Mouse (Mus musculus): ENCODE results near the gene Sorbs2. TPM values are rescaled to one million over a fixed set of nuclear protein-coding genes. Genes with fewer than 3 reads are reported as not detected.

The Sorbs2 gene
- polyA plus RNA-seq, 2 experiments = 3.7 to 6.2 TPM

DNA sequence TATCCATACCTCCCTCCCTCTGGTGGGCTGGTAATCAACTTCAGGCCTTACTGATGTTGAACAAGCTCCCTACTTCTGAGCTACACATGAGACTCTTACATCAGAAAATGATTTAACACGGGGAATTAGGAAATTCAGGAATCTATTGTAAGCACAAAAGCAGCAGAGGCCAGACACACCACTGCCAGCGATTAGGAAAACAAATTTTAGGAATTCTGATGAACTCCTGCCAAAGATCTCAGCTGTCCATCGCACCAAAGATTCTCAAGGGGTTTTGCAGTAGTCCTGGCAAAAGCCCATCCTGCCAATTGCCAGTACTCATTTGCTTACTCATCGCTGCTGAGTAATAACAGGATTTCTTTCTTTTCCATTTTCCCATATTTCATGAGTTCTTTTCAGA, 94.4 kb downstream of the Sorbs2 start:
- TF ChIP-seq CTCF (IDR thresholded peaks at IDR 0.05; ENCODE audit: low read depth) = no peak
- no peak for TF ChIP-seq EP300 (IDR thresholded peaks at IDR 0.05; ENCODE audit: low read depth)
- Histone ChIP-seq H3K27ac (no peak overlapping the region), H3K4me1 (replicated peaks; ENCODE audit: control insufficient read depth in 2 of 2, insufficient read depth in 2 of 2, low read length in 1 of 2) (no peaks in the 10 kb centered on the region), H3K9ac (replicated peaks) (no peak overlapping the region), H3K4me2 (ENCODE audit: low read depth) (no peak overlapping the region), H3K36me3 (replicated peaks; ENCODE audit: control insufficient read depth, insufficient read depth, low read depth) (no peaks in the 10 kb centered on the region), H3K9me3 (ENCODE audit: control insufficient read depth, low read length) (no peaks in the 10 kb centered on the region), H3K4me3 (ENCODE audit: insufficient read depth in 1 of 2, low read depth in 2 of 2, low read length in 2 of 2) (no peak overlapping the region), H3K27me3 (ENCODE audit: control insufficient read depth, insufficient read depth, low read length) (no peaks in the 10 kb centered on the region)
- DNase-seq (ENCODE audit: low read depth in 3 of 3, low spot score in 3 of 3) (no peak), ATAC-seq (ENCODE audit: insufficient read depth) (no peak)
- WGBS (ENCODE audit: insufficient replicate concordance) = 53% methylated on average over 4 of the region's 4 CpGs

DNA sequence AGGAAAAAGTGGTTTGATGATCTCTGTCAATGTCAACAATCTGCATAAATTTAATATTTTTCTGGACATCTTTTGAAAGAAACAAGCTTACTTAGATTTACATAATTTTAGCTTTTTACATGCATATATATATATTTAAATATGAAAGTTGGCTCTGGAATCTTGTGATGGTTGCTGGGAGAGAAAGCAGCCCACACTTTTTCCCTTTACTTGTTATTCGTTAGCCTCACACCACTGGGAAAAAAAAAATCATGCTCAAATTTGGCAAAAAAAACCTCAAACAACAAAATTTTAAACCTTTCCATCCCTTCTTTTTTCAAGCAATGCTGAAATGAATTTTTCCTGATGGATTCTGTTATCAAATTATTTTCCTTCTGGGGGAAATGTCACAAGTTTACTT, 97.8 kb downstream of the Sorbs2 start:
- no peak overlapping the region for H3K4me3 ChIP-seq (ENCODE audit: insufficient read depth in 1 of 2, low read depth in 2 of 2, low read length in 2 of 2)
- ATAC-seq (ENCODE audit: insufficient read depth) (no peak), DNase-seq (ENCODE audit: low read depth in 3 of 3, low spot score in 3 of 3) (no peak)
- peaks cover 0 to 2% of the 10 kb centered on the region in 2 experiments; a peak in 1 of 4 replicates for H3K4me1 ChIP-seq (replicated peaks; ENCODE audit: control insufficient read depth in 2 of 2, insufficient read depth in 2 of 2, low read length in 1 of 2)
- no peak overlapping the region for H3K9ac ChIP-seq (replicated peaks)
- no peak overlapping the region for H3K27ac ChIP-seq
- WGBS (ENCODE audit: insufficient replicate concordance) = 59% methylated on average over 1 of the region's 1 CpGs
- no peak for TF ChIP-seq EP300 (IDR thresholded peaks at IDR 0.05; ENCODE audit: low read depth)
- no peak for TF ChIP-seq CTCF (IDR thresholded peaks at IDR 0.05; ENCODE audit: low read depth)
- no peaks in the 10 kb centered on the region for H3K36me3 ChIP-seq (replicated peaks; ENCODE audit: control insufficient read depth, insufficient read depth, low read depth)
- H3K9me3 ChIP-seq (ENCODE audit: control insufficient read depth, low read length) = no peaks in the 10 kb centered on the region
- H3K4me2 ChIP-seq (ENCODE audit: low read depth) = no peak overlapping the region
- H3K27me3 ChIP-seq (ENCODE audit: control insufficient read depth, insufficient read depth, low read length) = no peaks in the 10 kb centered on the region

DNA sequence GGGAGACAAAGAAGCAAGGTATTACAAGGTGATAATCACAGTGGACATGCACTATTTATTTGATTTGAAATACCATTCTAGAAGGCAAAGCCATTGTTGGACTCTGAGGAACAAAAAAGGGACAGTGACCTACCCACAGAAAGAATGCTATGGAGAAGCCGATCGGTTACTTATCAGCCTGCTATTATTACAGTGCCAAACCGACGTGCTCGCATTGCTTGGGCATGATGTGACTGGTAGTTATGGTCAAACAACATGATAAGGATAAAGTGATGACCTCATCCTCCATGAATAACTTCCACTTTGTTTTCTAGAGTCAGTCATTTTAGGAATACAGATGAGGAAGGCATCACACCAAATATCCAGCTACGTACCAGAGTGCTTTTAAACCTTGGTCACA, 99.4 kb downstream of the Sorbs2 start:
- peaks cover 0 to 3% of the 10 kb centered on the region in 2 experiments; a peak in 1 of 4 replicates for H3K4me1 ChIP-seq (replicated peaks; ENCODE audit: control insufficient read depth in 2 of 2, insufficient read depth in 2 of 2, low read length in 1 of 2)
- H3K4me2 ChIP-seq (ENCODE audit: low read depth) = no peak overlapping the region
- H3K36me3 ChIP-seq (replicated peaks; ENCODE audit: control insufficient read depth, insufficient read depth, low read depth) = no peaks in the 10 kb centered on the region
- H3K27ac ChIP-seq = no peak overlapping the region
- 64% methylated on average over 6 of the region's 6 CpGs for WGBS (ENCODE audit: insufficient replicate concordance)
- ATAC-seq (ENCODE audit: insufficient read depth) = no peak
- H3K9me3 ChIP-seq (ENCODE audit: control insufficient read depth, low read length) = no peaks in the 10 kb centered on the region
- no peak for DNase-seq (ENCODE audit: low read depth in 3 of 3, low spot score in 3 of 3)
- no peak overlapping the region for H3K4me3 ChIP-seq (ENCODE audit: insufficient read depth in 1 of 2, low read depth in 2 of 2, low read length in 2 of 2)
- TF ChIP-seq CTCF (IDR thresholded peaks at IDR 0.05; ENCODE audit: low read depth) (no peak), EP300 (IDR thresholded peaks at IDR 0.05; ENCODE audit: low read depth) (no peak)
- H3K27me3 ChIP-seq (ENCODE audit: control insufficient read depth, insufficient read depth, low read length) = no peaks in the 10 kb centered on the region
- no peak overlapping the region for H3K9ac ChIP-seq (replicated peaks)

DNA sequence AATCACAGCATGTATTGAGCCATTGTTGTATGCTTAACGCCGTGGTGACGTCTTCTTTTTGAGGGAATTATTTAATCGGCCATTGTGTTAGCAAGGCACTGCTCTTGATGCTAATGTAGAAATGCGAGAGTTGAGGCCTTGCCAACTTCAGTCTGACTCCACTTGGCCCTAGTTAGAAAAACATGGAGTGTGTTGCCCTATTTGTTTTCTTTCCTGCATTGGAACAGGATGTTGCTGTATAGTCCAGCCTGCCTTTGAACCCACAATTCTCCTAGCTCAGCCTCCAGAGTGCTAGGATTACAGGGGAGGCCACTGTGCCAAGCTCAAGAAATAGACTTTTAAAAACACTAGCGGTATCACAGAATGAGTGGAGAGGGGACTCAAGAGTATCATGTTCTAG, 100.8 kb downstream of the Sorbs2 start:
- no peak overlapping the region for H3K27ac ChIP-seq
- ATAC-seq (ENCODE audit: insufficient read depth) = no peak
- H3K9me3 ChIP-seq (ENCODE audit: control insufficient read depth, low read length) = no peaks in the 10 kb centered on the region
- TF ChIP-seq CTCF (IDR thresholded peaks at IDR 0.05; ENCODE audit: low read depth) (no peak), EP300 (IDR thresholded peaks at IDR 0.05; ENCODE audit: low read depth) (no peak)
- no peak overlapping the region for H3K4me2 ChIP-seq (ENCODE audit: low read depth)
- DNase-seq (ENCODE audit: low read depth in 3 of 3, low spot score in 3 of 3) = no peak
- no peak overlapping the region for H3K4me3 ChIP-seq (ENCODE audit: insufficient read depth in 1 of 2, low read depth in 2 of 2, low read length in 2 of 2)
- WGBS (ENCODE audit: insufficient replicate concordance) = 68% methylated on average over 6 of the region's 6 CpGs
- H3K9ac ChIP-seq (replicated peaks) = no peak overlapping the region
- peaks cover 0 to 3% of the 10 kb centered on the region in 2 experiments; a peak in 1 of 4 replicates for H3K4me1 ChIP-seq (replicated peaks; ENCODE audit: control insufficient read depth in 2 of 2, insufficient read depth in 2 of 2, low read length in 1 of 2)
- no peaks in the 10 kb centered on the region for H3K36me3 ChIP-seq (replicated peaks; ENCODE audit: control insufficient read depth, insufficient read depth, low read depth)
- no peaks in the 10 kb centered on the region for H3K27me3 ChIP-seq (ENCODE audit: control insufficient read depth, insufficient read depth, low read length)

DNA sequence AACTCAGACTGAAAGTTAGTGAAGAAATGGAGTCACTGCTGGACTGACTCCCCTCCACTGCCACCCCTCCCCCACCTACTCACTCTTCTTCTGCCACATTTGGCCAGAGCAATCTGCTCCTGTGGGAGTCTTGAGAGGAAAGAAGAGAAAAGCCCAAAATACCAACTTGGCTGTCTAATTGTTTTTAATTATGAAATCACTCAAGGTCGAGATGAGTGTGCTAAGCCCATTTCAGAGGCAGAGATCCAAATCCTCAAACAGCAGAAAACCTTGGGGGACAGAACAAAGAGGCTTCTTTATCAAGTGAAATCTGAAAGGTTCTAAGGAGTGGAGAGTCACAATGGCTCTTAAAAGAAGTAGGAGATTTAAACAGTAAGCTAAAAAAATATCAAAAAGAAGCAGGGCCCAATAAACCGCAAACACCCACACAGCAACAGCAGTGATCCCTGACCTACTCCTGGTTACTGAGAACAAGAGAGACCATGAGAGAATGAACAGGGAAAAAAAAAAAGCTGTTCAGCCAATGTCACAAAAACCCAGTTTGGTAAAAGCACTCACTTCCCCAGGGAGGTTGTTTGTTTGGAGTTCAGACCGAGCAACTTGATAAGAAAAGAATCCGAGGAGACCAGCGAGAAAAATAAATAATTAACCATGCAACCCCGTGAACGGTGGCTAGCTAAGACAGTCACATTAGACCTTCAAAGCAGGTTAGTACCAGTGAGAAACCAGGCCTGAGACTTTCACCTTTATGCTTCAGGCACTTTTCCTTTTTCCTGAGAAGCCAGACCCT, 103.0 kb downstream of the Sorbs2 start:
- Histone ChIP-seq H3K27ac (no peak overlapping the region), H3K9me3 (ENCODE audit: control insufficient read depth, low read length) (no peaks in the 10 kb centered on the region), H3K4me1 (replicated peaks; ENCODE audit: control insufficient read depth in 2 of 2, insufficient read depth in 2 of 2, low read length in 1 of 2) (peaks cover 0 to 6% of the 10 kb centered on the region in 2 experiments; a peak in 1 of 4 replicates), H3K36me3 (replicated peaks; ENCODE audit: control insufficient read depth, insufficient read depth, low read depth) (no peaks in the 10 kb centered on the region), H3K4me2 (ENCODE audit: low read depth) (no peak overlapping the region), H3K9ac (replicated peaks) (no peak overlapping the region), H3K4me3 (ENCODE audit: insufficient read depth in 1 of 2, low read depth in 2 of 2, low read length in 2 of 2) (no peak overlapping the region), H3K27me3 (ENCODE audit: control insufficient read depth, insufficient read depth, low read length) (no peaks in the 10 kb centered on the region)
- ATAC-seq (ENCODE audit: insufficient read depth) (peak; percentile 48; the same call in 1 of the 2 replicates), DNase-seq (ENCODE audit: low read depth in 3 of 3, low spot score in 3 of 3) (peak; percentile 11 to 16 (median 15))
- 36% methylated on average over 7 of the region's 7 CpGs for WGBS (ENCODE audit: insufficient replicate concordance)
- TF ChIP-seq CTCF (IDR thresholded peaks at IDR 0.05; ENCODE audit: low read depth) (no peak), EP300 (IDR thresholded peaks at IDR 0.05; ENCODE audit: low read depth) (no peak)
